Mouse (Mus musculus) cerebellum, postnatal 25 days (tissue): ENCODE results near the gene Aqp6.

ENCODE experiments used
- DNase-seq, 2 experiments: peaks; one replicate each; pipeline ENCODE4 v3.0.0; 2021; ENCODE audit warnings: mixed read lengths in 2 of 2

Aqp6 gene

DNA sequence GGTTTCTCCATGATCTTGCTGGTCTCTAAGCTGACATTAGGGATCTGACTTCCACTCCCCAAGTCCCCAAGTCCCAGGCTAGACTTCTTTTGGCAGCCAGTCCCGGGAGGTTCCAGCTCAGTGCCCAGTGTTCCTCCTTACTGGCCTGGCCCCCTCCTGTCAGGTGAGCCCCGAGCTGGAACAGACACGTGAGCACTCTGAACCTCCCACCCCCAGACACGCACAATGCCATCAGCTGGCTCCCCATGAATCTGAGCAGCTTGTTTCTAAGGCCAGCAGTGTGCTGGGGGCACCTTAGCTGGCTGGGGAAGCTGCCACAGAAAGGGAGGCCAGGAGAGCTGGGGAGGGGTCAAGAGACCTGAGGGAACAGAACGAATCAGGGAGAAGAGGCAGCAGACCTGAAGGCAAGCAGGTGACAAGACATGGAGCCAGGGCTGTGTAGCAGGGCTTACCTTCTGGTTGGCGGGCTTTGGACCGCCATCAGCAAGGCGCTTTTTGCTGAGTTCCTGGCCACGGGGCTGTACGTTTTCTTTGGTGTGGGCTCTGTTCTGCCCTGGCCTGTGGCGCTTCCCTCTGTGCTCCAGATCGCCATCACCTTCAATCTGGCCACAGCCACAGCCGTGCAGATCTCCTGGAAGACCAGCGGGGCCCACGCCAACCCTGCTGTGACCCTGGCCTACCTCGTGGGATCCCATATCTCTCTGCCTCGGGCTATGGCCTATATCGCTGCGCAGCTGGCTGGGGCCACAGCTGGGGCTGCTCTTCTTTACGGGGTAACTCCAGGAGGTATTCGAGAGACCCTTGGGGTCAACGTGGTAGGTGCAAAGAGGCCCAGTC lies at the start of gene Aqp6:
TSS of gene Aqp6 (plus strand) at position 415 of the 837 bp plus-strand sequence.
- peak; percentile 86 to 90 for DNase-seq

DNA sequence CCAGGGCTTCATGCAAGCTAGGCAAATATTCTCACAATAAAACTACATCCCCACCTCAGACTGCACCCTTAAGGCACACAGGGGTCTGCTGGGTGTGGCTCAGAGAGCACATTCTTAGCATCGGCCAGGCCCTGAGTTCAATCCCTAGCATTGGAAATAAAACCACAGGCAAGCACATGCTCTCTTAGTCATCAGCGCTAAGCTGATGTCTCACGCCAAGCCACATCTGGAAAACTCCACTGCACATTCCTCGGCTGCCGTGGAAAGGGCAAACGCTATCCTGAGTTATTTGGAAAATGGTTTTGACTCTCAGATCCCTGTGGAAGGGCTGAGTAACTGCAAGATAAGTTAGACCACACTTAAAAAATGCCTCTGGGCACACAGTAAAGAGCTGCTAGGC lies 47.4 kb upstream of the Aqp6 start:
- no peak for DNase-seq

DNA sequence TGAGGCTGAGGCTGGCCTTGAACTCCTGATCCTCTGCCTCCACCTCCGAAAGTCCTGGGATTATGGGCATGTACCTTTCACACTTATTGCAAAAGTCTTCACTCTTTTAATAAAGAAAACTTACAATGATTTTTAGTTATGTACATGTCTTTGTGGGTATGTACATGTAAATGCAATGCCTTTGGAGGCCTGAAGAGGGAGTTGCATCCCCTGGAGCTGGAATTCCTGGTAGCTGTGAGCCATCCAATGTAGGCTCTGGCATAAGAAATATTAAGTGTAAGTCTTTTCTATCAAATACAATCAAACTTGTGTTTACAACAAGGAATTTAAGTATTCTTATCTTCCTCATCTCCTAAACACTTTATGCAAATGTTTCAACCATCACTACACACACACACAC lies 42.3 kb upstream of the Aqp6 start:
- DNase-seq = no peak

DNA sequence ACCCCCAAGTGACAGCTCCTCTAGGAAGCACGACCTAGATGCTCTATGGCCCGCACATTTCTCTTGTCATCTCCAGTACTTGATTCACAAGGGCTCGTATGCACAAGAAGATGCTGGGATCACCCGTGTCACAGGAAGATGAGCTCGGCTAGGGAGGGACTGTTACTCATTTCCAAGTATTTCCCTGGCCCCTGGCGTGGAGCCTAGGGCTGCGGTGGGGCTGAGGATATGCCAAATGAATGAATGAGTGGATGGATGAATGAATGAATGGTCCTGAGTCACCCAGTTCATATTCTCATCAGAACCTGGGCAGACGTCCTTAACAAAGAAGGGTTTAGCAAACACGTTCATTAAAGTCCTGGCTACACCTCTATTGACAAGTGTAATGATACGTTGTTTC lies 41.0 kb upstream of the Aqp6 start:
- no peak for DNase-seq

DNA sequence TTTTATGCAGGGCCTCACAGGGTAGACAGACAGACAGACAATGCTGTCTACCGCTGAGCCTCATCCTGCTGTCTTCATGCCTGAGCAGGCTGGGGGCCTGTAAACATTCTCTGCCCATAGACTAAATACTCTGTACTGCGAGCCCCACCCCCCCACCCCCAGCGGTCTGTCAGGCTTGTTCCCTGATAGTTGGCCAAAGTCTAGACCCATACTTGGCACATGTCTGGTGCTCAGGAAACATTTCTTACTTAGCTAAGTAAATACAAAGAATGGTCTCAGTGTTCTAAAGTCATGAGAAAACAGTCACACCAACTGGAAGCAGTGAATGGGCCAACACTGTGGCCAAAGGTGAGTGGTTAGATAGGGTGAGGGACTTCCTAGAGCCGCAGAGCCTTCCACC lies 33.8 kb upstream of the Aqp6 start:
- DNase-seq = no peak

DNA sequence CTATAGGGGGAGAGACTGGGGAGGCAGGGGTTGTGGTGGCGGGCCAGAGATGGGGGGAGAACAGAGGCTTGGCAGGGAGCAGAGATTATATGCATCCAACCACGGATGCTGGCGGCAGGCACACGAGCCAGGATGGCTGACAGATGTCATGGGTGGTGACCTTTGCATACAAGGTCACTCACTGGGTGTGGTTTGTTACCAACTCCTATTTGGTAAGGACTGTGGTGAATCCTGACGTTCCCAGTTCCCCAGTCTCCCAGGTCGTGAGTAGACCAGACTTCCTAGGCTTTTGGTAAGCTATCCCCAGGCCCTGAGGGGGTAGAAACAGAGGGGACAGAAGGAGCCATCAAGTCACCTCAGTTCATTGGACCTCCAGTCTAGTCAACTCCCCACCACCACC lies 32.5 kb upstream of the Aqp6 start:
- DNase-seq = no peak

DNA sequence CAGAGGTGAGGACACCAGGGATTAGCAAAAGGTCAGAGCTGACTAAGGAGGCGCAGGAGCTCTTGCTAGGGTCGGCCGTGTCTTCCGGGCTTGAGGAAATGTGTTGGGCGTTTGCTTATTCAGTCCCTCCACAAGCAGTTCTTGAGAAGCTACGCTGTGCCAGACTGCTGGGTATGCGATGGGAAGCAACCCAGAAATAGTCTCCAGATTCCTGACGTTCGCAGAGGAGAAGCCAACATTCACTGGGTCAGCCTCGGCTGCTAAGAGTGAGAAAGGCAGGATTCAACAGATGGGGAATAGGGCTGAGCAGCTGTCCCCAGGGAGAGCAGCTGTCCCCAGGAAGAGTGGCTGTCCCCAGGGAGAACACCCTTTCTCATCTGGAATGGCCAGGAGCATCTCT lies 32.1 kb upstream of the Aqp6 start:
- no peak for DNase-seq

DNA sequence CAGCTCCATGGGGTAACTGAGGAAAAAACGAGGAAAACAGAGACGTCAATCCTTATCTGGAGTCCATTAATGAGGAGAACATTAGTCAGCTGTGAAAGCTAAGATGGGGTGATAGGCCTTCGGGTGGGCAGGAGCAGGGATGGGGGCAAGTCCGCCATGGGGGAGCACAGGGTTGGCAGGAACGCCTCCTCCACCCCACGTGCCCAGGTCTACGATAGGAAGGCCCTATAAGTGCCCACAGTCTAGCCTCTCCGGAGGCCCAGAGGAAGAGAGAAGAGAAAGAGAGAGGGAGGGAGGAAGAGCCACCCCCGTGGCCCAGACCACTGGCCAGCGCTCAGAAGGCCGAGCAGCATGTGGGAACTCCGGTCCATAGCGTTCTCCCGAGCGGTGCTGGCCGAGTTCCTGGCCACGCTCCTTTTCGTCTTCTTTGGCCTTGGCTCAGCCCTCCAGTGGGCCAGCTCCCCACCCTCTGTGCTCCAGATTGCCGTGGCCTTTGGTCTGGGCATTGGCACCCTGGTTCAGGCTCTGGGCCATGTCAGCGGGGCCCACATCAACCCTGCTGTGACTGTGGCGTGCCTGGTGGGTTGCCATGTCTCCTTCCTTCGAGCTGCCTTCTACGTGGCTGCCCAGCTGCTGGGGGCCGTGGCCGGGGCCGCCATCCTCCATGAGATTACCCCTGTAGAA lies 22.3 kb upstream of the Aqp6 start, which contains the start of gene Aqp2:
TSS of gene Aqp2 (plus strand) at position 254 of the 684 bp plus-strand sequence.
- peak; percentile 51 to 62 for DNase-seq

DNA sequence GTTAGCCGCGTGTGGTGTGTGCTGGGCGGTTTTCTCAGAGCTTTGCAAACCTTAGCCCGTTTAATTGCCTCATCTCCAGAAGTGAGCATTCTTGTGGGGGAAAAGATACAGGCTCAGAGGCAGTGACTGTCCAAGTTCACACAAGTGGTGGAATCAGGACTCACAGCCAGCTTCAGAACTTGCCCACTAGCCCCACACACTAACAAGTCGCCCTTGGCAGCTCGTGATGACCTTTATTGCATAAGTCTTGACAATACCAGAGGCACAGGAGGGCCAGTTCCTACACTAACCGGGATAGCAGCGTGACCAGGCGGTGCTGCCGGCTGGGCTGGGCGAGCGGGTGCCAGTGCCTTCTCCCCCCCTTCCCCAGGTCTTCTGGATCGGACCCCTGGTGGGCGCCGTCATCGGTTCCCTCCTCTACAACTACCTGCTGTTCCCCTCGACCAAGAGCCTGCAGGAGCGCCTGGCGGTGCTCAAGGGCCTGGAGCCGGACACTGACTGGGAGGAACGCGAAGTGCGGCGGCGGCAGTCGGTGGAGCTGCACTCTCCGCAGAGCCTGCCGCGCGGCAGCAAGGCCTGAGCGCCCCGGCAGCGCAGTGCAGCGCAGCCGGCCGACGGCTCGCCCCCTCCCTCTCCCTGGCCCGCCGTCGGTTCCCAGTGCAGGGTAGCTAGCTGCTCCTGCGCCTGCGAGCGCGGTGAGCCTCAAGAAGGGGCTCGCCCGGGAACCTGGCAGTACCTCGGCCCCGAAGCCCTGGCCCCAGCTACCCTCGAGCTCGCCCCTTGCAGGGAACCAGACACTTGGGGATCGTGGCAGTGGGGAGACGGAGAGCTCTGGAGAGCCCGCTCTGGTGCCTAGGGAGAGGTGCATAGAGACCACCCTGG lies 17.5 kb upstream of the Aqp6 start:
- peak; percentile 67 to 72 for DNase-seq

DNA sequence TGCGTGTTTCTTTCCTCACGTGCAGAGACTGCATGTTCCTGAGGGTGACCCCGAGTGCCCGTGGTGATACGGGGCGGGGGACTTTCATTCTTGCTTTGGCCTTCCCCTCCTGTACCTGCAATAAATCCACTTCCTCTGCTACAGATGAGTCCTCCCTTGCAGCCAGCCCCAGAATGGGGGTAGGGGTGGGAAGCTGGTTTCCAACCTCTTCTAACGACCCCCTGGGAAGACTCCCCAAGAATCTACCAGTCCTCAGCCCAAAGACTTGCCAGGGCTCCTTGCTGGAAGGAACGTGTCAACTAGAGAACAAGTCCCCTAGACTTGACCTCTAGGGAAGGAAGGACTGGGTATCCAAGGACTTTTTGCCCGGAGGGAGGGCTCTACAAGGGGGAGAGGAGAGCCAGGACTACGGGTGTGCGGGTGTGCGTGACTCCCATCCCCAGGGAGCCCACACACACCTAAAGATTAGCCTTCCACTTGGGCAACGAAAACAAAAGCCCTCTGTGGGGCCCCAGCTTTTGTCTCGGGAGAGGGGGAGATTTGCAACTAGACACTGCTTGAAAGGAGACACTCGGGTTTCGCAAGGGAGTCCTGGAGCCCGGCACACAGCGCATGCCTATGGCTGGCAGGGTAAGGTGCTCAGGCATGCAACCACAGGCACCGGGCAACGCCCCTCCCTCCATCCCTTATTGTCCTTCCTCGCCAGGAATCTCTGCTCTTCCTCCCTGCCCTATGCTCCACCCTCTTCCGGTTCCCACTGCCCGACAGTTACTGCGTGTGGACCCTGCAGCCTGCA lies 16.6 kb upstream of the Aqp6 start:
- no peak for DNase-seq

DNA sequence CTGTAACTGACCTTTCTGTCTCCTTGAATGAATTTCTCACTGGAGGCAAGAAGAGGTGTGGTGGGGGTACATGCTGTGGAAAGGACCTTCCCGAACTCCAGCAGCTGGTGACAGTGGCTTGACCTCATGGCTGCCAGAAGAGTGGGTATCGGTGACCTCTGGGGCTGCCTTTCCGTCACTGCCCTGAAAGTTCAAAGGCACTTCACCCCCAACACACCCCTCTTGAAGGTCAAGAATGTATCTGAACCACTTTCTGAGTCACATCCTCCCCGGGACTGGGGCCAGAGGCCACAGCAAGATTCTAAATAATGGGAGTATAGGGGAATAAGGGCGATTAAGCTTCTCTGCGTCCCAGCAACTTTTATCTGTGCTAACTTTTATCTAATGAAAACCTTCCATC lies 15.5 kb upstream of the Aqp6 start:
- DNase-seq = no peak

DNA sequence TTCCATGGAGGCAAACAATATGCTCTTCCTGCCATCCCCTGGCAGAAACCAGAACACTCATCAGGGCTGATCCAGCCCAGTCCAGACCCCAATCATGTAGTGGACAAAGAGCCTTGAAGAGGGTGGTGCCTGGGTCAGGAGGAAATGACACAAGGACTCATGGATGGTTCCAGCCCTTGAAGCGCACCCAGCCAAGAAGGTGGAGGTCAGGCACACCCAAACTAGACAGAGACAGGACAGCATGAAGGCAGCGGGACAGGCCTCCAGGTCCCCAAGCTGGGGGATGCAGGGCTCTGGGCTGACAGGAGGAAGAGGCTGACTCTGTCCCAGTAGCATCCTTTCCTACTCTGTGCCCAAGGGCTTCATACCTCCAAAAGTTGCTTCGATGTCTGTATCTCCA lies 14.7 kb upstream of the Aqp6 start:
- DNase-seq = no peak

DNA sequence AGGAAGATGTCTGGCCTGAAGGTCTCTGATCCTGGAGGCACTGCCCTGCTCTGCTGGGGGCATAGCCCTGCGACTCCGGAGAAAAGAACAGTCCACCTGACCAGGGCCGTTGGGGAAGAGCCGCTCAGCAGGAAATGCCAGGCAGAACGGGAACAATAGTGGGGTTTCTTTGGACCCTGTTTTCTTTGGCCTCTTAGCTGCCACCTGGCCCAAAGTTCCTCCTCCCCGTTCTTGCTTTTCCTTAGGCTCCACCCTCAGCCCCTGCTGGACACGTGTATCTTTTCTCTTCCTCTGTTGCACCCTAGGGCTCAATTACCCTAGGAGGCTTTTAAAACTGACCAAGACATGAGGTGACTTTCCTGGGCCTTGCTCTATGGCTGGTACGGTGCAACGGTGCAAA lies 12.0 kb upstream of the Aqp6 start:
- no peak for DNase-seq

DNA sequence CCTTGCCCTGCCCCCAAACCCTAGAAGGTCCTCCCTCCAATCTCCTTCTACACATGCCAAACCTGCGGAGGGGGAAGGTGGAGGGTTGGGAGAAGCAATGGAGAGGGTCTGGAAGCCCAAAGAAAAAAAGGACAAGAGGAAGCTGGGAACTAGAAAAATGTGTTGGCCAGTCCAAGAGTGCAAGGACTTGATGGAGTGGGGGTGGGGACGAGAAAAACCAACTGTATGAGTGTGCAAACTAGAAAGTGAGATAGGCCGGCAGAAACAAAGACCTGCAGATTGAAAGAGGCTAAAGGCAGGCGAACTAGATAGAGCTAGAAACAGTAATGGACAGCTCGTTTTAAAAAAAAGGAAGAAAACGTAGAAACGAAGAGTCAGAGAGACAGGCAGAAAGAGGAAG lies 11.5 kb upstream of the Aqp6 start:
- no peak for DNase-seq

DNA sequence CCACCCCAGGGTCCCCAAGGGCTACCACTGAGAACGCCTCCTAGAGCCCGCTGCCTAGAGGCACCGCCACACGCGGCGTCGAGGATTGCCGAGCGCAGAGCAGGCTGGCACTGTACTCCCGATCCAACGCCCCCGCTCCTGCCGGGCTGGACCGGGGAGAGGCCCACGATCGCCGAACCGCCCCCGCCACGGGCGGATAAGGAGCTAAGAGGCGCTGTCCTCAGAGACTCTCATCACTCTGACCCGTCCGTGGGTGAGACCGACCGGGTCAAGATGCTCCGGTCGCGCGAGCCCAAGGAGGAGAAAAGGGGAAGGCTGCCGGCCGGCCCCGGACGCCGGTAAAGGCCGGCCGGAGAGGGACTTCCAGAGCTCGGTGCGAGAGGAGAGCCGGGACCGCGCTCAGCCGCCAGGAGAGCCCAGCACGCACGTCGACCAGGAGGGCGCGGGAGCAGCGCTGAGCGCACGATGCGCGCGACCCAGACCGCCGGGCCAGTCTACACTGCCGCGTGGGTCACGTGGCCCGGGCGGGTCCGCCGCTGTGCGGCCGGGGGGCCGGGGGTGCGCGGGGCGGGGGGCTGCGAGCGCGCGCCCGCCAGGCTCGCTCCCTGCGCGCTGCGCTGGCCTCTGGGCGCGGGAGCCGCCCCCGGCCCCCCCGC lies 10.6 kb upstream of the Aqp6 start, which contains the start of gene Aqp5:
TSS of gene Aqp5 (plus strand) at position 354 of the 656 bp plus-strand sequence.
- peak; percentile 28 to 44 for DNase-seq

DNA sequence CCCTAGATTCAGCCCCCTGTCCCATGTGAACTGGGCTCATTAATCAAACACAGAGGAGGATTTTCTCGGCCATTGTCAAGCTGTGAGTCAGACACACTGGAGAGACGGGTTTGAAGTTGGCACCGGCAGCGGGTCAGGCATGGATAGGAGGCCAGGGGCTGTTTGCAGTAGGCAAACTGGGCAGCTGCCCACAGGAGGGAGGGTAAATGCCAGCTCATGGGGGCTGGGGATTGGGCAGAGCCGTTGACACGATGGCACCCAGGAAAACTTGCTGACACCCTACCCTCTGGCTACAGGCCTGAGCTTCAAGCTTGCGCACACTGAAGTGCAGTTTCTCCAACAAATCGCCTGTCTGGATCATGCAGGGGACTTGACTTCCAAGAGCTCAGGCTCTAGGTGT lies 9.0 kb upstream of the Aqp6 start:
- DNase-seq = peak in 1 of 2 experiments; percentile 39

DNA sequence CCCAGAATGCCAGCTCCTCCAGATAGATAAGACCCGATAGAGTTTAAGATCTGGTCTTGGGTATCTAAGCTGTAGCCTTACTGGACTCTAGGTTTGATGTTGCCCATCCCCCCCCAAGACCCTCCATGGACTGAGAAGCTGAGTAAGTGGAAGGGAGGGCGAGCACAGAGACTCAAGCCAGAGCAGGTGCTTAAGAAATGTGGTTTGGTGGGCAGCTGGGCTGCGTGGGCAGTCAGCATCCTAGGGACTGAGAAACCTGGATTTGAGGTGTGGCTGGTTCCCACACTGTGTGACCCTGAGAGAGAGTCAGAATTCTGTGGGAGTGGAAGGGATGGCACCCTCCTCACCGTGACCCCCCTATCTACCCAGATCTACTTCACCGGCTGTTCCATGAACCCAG lies 8.3 kb upstream of the Aqp6 start:
- no peak for DNase-seq

DNA sequence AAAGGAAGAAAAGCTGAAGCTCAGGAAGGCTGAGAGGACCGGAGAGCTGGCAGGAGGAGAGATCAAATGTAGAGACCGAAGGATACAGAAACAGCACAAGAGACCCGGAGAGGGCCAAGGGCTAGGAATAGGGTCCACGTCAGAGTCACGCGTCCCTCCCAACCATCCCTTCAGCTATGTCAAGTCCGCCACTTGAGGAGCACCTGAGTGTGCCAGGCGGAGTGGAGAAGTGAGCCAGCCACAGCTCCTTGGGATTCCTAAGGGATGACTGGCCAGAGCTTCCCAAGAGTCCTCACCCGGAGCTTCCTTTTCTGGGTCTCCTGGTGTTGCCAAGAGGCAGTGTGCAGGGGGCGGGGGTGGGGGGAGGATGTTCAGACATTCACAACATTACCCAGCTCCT lies 6.2 kb upstream of the Aqp6 start:
- no peak for DNase-seq

DNA sequence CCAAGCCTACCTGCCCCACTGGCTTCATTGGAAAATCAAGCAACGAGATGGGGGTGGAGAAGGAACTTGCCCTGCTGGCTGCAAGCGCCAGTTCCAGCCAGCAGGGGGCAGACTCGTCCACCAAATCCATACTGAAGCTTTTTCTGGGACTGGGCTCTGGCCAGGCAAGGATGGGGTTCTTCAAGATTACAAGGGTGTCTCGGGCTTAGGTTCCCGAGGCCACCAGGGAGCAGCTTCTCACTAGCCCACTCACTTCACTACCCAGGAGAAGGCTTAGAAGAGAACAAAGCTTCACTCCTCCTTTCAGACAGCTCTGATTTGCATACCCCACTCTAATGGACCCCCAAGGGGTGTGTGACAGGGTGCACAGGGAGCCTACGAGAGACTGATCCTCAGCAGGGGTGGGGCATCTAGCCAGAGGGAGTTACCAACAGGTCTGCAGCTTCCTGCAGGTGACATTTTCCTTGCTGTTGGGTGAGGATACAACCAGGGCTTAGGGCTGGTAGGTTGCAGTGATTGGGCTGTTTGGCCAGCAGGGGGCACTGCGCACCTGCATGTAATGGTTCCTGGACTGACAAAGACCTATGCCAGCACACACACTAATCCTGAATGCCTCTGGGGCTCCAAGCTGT lies 5.0 kb upstream of the Aqp6 start:
- DNase-seq = peak; percentile 96 to 97

DNA sequence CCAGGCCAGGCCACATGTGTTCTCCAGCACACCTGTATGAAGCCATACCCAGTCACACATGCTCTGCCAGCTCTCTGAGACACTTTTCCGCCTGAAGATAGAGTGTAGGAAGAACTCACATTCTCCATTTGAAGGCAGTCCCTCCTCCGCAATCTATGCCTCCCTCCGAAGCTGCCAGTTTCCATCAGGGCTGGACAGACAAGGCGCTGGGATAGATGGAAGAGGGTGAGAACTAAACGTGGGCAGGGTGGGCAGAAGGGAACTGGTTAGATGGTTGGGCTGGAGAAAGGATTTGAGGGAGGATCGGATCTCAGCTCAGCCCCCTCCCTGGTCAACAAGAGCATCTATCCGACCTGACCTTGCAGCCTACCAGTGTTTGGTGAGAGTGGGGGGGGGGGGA lies 4.4 kb upstream of the Aqp6 start:
- DNase-seq = peak in 1 of 2 experiments; percentile 34

DNA sequence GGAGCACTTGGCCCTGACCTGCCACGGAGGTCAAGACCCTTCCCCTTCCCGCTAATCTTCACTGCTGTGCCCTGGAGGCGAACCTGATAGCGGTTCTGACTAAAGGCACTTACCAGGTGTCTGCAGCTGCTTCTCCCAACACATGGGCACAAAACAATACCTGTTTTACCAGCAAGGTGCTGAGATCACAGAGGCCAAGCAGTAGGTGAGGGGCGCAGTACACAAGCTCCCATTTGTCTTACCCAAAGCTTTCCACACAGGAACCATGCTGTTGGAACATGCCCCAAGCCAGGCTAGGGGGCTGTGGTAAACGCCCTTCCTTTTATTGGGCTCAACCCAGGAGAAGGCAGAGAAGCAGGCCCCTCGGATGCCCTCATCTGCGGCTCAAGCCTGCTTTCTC lies 3.6 kb upstream of the Aqp6 start:
- peak; percentile 26 to 32 for DNase-seq
